Mouse (Mus musculus) kidney, adult 11 months (tissue): ENCODE results near the gene Gls2.
"Not testable (repeated sequence)": the region's sequence is repeated elsewhere in the genome, so short reads cannot be mapped to it uniquely, and the experiment has no call there.

ENCODE experiments used
- DNase-seq: peaks from one replicate; pipeline ENCODE4 v3.0.0; 2022

Gls2 gene

DNA sequence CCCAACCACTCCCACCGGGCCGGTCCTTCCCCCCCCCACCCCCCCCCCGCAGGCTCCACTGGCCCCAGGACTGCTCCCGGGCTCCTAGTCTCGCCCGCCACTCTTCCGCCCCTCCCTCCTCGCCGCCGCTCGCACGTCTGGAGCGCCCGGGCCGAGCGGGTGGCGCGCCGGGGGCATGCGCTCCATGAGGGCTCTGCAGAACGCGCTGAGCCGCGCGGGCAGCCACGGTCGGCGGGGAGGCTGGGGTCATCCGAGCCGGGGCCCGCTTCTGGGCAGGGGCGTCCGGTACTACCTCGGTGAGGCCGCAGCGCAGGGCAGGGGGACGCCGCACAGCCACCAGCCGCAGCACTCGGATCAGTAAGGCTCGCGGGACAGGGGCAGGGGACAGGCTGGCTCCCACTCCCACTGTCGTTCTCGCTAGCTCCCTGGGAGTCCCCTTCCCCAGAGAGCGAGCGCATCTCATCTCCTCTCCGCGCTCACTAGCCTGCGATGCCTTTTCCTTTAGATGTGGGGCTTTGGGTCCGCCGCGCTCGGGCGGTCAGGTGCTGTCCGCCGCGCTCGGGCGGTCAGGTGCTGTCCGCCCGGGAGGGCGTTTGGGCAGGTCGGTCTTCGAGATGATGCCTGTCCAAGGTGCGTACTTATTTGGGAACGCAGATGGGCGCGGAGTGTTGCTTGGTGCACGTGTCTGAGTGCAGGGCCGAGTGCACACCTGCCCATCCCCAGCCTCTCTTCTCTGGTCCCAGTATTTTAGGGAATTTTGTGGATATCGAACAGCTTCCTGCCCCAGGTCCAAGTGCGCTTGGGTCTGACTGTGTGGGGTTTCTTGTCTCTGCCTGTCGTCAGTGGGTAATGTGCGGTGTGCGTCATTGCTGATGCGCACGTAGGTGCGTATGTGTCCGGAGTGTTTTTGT, 549 bp downstream of the Gls2 start:
- DNase-seq, result no peak

DNA sequence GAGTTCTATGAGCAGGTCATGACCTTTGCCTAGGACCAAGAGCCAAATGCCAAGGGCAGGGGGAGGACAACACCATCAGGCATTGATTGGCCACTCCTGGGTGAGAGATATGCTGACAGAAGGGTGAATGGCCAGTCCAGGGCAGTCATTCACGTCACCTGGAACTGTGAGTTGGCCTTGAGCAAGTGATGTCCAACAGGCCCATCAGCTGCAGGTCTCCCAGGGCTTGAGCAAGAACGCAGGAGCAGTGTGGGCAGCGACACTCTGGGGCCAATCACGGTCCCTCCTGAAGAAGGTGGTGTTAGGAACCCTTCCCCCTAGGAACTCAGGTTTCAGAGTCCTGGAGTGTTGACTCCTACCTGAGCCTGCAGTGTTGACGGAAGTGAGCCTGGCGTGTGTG, 7.6 kb downstream of the Gls2 start:
- no peak for DNase-seq

DNA sequence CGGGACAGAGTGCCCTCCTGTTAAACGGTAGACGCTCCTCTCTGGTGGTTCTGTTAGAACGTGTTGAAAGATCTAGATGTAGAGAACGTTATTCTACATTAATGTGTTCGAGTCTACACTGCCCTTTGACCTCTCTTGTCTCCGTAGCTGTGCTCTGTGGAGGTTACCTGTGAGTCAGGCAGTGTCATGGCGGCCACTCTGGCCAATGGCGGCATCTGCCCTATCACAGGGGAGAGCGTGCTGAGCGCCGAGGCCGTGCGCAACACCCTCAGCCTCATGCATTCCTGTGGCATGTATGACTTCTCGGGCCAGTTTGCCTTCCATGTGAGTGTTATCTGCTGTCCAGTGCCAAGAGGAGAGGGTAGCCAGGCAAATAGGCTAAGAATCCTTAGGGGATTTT, 10.7 kb downstream of the Gls2 start:
- DNase-seq, result no peak

DNA sequence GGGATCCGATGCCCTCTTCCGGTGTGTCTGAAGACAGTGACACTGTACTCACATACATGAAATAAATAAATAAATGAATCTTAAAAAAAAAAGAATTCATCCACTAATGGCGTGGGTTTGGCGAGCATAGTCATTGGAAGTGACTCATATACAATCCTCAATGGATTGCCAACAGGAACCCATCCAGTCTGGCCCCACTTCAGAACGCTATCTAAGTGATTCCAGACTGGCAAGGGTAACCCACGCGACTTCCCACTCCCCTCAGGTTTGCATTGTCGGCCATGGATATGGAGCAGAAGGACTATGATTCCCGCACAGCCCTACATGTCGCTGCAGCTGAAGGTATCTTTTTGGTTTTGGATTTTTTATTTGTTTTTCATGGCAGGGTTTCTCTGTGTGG, 14.1 kb downstream of the Gls2 start:
- no peak for DNase-seq

DNA sequence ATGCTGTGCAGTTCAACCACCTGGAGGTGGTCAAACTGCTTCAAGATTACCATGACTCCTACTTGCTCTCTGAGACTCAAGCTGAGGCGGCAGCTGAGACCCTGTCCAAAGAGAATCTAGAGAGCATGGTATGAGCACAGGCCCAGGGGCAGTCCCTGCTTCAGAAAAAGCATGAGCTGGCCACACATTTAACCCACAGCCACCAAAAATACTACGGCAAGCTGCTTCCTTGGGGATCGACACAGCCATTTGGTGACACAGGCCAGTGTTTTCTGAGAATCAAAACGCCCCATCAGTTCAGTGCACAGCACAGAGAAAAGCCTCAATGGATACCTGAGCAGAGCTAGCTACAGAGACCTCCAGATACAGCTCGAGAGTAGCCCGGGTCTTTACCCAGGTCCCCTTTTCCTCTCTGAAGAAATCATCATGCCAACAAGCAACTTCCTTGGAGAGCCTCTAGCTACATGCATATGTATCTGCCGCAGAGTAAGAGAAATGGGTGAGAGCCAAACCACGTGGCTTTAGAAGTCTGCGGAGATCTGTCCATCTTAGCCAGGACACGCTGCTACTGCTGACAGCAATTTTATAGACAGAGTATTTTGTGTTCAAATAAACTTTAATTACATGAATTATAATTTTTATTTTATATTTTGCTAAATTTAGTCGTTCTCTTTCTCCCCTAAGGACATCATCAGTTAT, 15.2 kb downstream of the Gls2 start:
- DNase-seq, result no peak

DNA sequence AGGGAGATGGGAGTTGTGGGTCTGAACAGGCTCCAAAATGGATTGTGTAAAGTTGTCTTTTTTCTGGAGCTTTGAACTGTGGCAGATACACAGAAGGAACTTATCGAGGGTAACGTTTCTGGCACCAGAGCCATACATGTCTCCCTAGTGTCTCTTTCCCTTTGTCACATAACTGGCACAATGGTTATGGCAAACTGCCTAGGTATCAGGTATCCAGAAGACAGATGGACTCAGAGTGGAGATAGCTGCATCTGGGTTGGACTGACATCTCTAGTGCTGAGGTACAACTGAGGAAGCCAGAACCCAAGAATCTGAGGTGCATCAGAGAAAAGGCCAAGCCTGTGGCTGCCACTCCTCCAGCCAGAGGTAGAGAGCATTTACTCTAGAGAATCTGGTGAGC, 15.9 kb downstream of the Gls2 start:
- no peak for DNase-seq

DNA sequence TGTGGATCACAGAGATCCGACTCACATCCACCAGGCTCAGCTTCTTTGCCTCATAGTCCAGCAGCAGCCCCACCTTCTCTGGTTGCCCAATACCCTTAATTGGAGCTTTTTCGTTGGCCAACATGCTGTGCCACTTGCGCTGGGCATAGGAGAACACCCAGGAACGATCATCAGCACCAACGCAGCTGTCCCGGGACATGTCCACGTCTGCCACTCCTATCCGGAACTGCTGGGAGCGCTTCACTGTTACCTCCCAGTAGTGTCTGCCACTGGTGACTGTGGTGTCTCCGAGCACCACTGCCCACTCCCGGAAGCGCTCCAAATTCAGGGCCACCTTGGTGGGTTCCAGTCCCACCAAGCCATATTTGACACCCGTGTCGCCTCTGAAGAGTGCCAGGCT, 16.7 kb downstream of the Gls2 start:
- DNase-seq, result no peak

DNA sequence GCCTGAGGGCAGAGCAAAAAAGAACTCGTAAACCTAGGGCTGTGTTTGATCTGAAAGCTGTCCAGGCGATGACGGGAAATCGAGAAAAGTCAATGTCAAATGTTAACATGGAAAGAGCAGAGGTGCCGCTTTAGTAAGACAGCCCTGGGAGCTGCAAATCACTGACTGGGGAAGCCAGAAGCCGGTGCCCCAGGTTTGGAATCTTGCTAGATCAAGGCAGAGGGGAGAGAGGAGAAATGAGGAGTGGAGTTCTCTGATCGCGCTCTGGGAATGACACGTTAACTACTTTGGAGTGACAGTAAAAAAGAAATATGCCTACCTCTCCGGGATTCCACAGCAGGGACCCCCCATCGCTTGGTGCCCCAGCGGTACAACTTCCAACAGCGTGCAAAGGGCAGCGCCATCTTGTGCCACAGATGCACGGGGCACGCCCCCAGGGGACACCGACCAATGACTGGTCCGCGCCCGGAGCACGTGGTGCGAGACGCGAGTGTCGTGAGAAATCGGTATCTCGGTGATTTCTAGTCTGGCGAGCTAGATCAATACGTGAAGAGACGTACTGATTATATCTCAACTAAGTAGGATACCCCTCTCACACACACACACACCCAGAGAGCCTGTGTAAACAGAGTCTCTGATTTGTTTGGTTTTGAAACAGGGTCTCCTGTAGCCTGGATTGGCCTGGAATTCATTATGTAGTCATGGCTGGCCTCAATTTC, 17.3 kb downstream of the Gls2 start, which contains the start of gene Spryd4:
Gene Spryd4 (minus strand): TSS at position 418 of the 719 bp plus-strand sequence.
- peak; percentile 88 for DNase-seq

DNA sequence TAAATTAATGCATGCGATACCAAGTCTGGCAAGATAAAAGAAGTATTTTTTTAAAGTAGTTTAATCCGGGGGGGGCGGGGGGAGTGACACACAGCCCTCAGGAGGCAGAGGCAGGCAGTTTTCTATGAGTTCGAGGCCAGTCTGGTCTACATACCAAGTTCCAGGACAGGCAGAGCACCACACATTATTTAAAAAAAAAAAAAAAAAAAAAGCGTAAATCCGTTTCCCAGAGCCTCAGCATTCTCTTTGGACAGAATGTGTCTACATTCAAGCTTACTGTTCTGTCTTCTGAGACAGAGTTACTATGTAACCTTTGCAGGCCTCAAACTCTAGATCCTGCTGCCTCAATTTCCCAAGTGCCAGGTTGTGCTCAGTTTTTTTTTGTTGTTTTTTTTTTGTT, 17.9 kb downstream of the Gls2 start:
- no peak for DNase-seq

DNA sequence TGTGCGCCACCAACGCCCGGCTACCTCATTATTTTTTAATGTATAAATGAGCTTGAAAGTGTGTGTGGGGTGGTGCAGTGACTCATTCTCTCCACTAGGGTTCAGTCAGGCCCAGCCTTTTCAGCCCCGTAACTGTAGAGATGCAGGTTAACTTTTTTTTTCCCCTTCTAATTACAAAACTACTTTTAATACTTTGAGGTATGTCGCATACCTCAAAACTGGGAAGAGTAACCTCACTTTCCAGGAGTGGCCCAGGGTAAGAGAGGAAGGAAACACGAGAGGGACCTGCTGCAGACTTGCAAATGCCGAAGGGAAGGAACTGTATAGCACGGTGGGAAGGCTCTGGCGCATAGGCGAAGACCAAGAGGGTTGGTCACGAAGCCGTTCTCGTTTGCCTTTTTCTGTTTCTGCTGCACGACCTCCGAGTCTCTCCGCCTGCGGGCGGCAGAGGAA, 18.6 kb downstream of the Gls2 start:
- DNase-seq, result peak; percentile 67

DNA sequence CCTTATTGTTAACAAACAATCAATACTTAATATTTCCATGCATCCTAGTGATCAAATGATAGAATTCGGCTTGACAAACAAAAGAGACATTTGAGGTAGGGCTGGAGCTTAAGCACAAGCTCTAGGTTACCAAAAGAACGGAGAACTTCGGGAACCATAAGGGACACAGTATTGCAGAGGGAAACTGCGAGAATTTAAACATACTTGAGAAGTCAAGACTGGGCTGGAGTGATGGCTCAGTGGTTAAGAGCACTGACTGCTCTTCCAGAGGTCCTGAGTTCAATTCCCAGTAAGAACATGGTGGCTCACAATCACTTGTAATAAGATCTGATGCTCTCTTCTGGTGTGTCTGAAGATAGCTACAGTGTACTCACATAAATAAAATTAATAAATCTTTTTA, 19.9 kb downstream of the Gls2 start:
- not testable (repeated sequence) for DNase-seq

DNA sequence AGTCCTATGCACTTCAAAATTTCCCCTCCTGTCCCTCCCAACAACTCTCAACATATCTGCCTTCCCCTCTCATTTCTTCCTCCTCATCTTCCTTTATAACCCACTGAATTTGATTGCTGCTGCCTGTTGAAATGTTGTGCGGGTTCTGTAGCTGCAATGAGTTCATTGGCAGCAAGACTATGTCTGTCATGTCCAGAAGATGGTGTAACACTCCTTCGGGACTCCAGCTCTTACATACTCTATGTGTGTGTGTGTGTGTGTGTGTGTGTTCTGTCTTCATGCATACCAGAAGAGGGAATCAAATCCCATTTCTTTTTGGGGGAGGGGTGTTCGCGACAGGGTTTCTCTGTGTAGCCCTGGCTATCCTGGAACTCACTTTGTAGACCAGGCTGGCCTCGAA, 20.7 kb downstream of the Gls2 start:
- no peak for DNase-seq

DNA sequence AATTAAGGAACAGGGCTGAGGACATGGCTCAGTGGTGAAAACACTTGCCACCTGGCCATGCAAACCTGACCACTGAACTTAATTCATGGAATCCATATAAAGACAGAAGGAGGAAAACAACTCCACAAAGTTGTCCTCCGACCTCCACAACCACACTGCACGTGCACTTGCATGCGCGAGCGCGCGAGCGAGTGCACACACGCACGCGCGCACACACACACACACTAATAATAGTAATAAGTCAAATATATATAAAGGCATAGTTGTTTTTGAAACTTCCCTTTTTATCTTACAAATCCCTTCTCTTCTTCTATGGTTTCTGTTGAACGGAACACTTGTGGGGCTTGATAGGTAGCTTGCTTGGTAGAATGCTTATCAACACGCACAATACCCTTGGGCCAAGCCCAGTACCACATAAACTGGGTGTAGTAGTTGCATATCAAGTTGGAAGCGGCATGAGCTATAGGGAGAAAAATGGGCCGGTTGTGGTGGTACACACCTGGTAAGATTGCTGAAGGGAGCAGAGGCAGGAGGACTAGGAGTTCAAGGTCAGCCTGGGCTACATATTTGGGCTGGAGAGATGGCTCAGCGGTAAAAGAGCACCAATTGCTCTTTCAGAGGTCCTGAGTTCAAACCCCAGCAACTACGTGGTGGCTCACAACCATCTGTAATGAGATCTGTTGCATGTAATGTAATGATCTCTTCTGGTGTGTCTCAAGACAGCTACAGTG, 24.3 kb downstream of the Gls2 start:
- no peak for DNase-seq

DNA sequence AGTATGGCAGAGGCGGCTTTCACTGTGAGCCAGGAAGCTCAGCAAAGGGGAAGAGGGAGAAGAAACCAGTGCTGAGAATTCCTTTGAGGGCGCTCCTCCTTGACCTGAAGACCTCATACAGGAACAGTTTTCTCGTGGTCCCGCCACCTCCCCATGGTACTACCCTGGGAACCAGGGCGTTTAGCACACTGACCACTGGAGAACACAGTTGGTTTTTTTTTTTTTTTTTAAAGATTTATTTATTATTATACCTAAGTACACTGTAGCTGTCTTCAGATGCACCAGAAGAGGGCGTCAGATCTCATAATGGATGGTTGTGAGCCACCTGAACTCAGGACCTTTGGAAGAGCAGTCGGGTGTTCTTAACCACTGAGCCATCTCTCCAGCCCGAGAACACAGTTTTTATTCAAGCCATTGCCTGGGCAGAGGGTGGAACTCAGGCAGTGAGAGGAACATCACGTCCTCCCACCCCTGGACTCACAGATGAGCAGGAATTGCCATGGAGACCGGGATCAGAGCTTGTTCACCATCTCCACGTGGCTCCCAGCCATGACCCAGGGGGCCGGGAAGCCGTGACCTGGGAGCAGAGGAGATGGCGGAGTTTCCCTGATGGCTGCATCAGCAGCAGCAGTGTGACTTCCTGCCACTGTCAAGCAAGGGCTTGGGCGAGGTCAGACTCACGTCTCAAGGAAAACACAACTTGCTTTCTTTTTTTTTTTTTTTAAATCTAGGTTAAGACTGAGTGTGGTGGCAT, 27.5 kb downstream of the Gls2 start:
- no peak for DNase-seq

DNA sequence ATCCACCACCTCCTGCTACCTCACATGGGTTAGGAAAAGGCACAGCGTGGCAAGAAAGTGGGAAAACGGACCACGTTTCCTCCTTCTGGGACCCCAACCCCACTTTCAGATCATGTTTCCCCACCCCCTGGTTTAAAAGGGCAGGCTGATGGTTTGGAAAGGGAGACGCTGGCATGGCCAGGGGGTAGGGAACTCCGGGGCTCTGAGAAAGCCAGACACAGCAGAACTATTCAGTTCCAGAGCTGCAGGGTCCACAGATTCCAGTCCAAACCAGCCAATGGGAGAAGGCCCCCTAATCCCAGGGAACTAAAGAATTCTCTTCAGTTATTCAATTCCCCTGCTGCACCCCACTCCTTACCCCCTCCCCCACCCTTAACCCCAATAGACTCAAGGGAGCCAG, 30.8 kb downstream of the Gls2 start:
- no peak for DNase-seq

DNA sequence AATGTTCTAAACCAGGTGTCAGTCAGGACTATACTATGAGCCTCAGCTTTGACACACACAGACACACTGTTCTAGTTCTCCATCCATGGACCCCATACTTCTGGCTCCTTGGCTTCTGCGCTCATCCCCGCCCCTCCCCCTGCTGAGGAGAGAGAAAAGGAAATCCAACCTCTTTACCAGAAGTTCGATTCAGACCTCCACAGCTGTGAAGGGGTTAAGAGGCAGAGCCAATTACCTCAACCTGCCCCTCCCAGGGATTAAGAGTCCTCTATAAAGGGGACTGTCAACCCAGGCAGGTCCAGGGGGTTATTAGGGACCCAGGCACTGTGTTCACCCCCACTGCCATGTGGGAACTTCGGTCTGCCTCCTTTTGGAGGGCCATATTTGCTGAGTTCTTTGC, 31.3 kb downstream of the Gls2 start, which contains the start of gene Mip:
Gene Mip (plus strand): TSS at position 301 of the 400 bp plus-strand sequence.
- no peak for DNase-seq

DNA sequence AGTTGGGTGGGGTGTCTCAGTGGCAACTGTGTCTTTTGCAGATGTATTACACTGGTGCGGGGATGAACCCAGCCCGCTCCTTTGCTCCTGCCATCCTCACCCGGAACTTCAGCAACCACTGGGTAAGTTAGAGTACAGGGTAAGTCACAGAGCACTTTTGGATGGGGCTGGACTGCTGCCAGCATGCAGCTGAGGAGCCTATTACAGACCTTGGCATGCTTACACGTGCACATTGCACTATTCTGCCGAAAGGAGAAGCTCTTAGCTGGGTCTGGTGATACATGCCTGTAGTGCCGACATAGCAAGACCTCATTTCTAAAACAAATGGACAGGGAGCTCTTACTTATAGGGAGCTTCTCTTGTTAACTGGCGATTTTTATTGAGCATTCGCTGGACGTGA, 33.3 kb downstream of the Gls2 start:
- no peak for DNase-seq

DNA sequence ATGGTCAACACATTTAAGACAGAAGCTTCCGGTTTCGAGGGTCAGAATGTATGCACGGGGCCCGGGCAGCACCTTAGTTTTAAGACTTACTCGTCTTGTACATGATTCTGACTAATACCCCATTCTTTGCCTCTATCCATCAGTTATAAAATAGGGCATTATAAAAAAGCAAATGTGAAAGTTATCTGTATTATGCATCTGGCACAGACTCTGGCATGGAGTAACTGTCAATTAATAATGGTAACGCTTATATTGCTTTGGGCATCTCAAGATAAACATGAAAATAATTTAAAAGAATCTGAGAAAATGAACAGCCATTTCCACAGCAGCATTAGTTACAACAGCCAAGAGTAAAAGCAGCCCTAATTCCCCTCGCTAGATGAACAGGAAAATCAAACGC, 33.8 kb downstream of the Gls2 start:
- no peak for DNase-seq

DNA sequence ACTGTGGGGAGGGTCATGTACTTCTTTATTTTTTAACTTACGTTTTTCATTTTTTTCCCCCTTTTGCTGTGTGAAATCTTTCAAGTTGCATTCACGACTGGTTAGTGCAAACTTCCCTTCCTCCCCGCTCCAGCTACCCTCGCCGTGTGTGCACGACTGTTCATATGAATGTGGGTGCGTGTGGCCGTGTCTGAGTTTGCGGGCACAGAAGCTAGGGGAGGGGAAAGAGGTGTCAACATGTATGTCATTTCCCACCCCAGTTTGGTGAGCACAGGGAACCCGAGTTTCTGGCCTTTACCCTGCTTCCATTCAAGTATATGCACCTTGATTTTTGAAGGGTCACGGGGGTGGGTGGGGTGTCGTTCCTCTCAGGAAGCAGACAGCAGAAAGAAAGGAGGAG, 36.3 kb downstream of the Gls2 start:
- no peak for DNase-seq

DNA sequence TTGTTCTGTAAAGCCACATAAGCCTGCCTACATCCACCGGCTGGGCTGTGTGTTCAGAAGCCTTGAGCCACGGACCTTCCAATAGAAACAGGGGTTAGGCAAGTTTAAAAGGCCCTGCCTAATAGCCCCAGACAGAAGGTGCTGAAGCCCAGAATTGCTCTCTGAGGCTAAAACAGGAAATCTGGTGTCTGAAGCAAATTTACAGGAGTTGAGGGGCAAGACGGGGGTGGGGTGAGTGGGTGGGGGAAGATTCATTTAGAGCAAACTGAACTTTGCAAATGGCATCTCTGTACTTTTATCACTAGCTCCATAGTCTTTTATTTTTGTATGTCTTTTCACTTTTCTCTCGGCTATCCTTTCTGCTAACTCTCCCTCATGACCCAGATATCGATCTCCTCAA, 36.9 kb downstream of the Gls2 start:
- no peak for DNase-seq

DNA sequence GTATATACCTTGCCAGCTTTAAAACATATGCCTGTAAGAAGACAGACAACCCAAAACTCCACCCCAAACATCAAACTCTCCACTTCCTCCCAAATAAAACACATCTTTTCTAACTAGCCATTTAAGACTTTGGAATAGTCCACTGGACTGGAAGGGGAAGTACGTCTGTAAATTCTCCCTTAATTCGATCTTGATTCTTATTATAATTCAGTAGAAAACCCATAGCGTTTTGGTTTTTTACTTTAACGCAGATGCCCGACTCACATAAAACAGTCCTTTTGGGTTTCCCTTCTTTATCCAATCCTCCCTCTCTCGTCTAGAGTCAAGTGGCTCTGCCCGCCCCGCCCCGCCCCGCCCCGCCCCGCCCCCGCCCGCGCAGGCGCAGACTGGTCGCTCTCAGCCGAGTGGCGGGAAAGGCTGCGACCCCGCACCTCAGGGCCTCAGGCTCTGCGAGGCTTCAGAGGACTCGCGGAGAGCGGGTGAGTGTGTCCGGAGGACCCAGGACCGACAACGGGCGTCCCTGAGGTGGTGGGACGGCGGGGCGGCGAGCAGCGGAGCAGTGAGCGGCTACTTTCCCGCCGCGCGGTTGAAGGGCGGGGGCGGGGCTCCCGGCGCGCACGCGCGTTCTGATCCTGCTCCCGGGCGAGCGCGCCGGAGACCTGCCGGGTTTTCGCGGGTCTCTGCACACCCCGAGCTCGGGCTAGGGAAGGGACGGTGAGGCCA, 37.6 kb downstream of the Gls2 start, which contains the start of gene Timeless:
Gene Timeless (plus strand): TSS at position 369 of the 723 bp plus-strand sequence.
- peak; percentile 78 for DNase-seq
